12 mouse cellular contexts compared by ENCODE assay signal in the genomic region with DNA sequence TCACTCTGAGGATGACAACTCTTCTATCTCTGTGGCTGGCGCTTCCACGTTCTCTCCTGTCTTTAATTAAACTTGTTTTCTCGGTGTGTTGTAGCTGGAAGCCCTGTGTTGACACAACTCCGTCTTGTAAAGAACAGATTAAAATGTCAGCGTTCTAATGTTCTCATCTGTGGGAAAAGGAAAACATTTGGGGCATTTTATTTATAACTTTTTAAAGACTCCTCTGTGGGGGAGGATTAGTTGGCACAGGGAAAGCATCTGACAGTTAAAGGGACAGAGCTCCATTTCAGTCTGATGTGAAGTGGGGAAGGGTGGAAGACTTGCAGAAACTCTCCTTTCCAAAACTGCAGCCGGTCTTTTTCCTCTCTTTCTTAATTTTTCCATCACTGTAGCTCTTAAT.
DNase-seq lines count a peak whose midpoint lies in the region; ATAC-seq and TF ChIP-seq lines count a peak whose summit lies in the region.
"Had no signal": no experiment of that assay in that cellular context is flagged by ENCODE, and none has a peak within 500 bp of the region (broad histone marks: within the 10 kb centered on the region; RNA-seq: fewer than 3 reads in every experiment).

No protein-coding gene starts in this region.

- ATAC-seq in lung, embryonic 15.5 days (ENCODE audit: borderline replicate concordance, extremely low read depth, low FRiP score, low TSS enrichment): no peak
- ATAC-seq in heart, embryonic 12.5 days (ENCODE audit: insufficient number of reproducible peaks, low FRiP score): no peak
- ATAC-seq: CD4-positive, CD25-positive, alpha-beta regulatory T cell, adult 4 months; intestine, embryonic 15.5 days had no signal

- no peak overlapping the region for H3K9ac ChIP-seq in heart, adult 2 months (ENCODE audit: low read depth, low read length)
- no peak overlapping the region for H3K9ac ChIP-seq in lung, embryonic 15.5 days
- H3K9ac ChIP-seq in heart, embryonic 12.5 days: no peak overlapping the region
- H3K9ac ChIP-seq: embryonic facial prominence, embryonic 12.5 days; intestine, embryonic 15.5 days had no signal

- H3K4me3 ChIP-seq in heart, adult 2 months: 0 out of 2 replicates have a peak overlapping the region, but pooled peaks have one; percentile 5
- no peak overlapping the region; the same call in 1 of the 2 replicates for H3K4me3 ChIP-seq in lung, embryonic 15.5 days
- H3K4me3 ChIP-seq in heart, embryonic 12.5 days: peak overlapping the region; percentile 30
- H3K4me3 ChIP-seq in myocyte: no peak overlapping the region
- H3K4me3 ChIP-seq: embryonic facial prominence, embryonic 12.5 days; intestine, embryonic 15.5 days had no signal

- H3K4me2 ChIP-seq in lung, embryonic 15.5 days: peak overlapping the region; percentile 29; the same call in 1 of the 2 replicates
- H3K4me2 ChIP-seq in heart, embryonic 12.5 days: peak overlapping the region; percentile 58
- H3K4me2 ChIP-seq in myocyte (ENCODE audit: low read depth): peak overlapping the region; percentile 53
- H3K4me2 ChIP-seq: embryonic facial prominence, embryonic 12.5 days; intestine, embryonic 15.5 days had no signal

- no peaks in the 10 kb centered on the region for H3K36me3 ChIP-seq in heart, adult 2 months (ENCODE audit: control insufficient read depth, insufficient read depth, low read length)
- H3K36me3 ChIP-seq in lung, embryonic 15.5 days: no peaks in the 10 kb centered on the region
- no peaks in the 10 kb centered on the region for H3K36me3 ChIP-seq in heart, embryonic 12.5 days
- H3K36me3 ChIP-seq in myocyte (ENCODE audit: control insufficient read depth, insufficient read depth): no peaks in the 10 kb centered on the region
- H3K36me3 ChIP-seq: embryonic facial prominence, embryonic 12.5 days; intestine, embryonic 15.5 days had no signal

- TF ChIP-seq CTCF in heart, adult 2 months (IDR thresholded peaks at IDR 0.05): no peak

- TF ChIP-seq EP300 in heart, adult 2 months (IDR thresholded peaks at IDR 0.05; ENCODE audit: insufficient read depth, low read depth, low read length): no peak

- WGBS in heart, adult 2 months: 5% methylated on average over 6 of the region's 6 CpGs
- 26% methylated on average over 6 of the region's 6 CpGs for WGBS in lung, embryonic 15.5 days
- WGBS in heart, embryonic 12.5 days: 10% methylated on average over 6 of the region's 6 CpGs

- TF ChIP-seq POLR2A in heart, adult 2 months (IDR thresholded peaks at IDR 0.05; ENCODE audit: insufficient read depth, low read depth, low read length): no peak
- no peak for TF ChIP-seq POLR2A in myocyte (IDR thresholded peaks at IDR 0.05; ENCODE audit: insufficient read length, low read depth)

- H3ac ChIP-seq in myocyte (ENCODE audit: control insufficient read depth, insufficient read length): no peak overlapping the region

- H3K4me1 ChIP-seq in heart, adult 2 months (ENCODE audit: control insufficient read depth, insufficient read depth, low read length): peaks cover 4% of the 10 kb centered on the region; the same call in 1 of the 2 replicates
- H3K4me1 ChIP-seq in lung, embryonic 15.5 days: peaks cover 25% of the 10 kb centered on the region
- peaks cover 29% of the 10 kb centered on the region for H3K4me1 ChIP-seq in heart, embryonic 12.5 days (replicated peaks)
- H3K4me1 ChIP-seq: intestine, embryonic 15.5 days had no signal

- intact Hi-C loops in heart, adult 2 months (cut with DNase I): no loop called here
- intact Hi-C loops in heart, postnatal 25 days (cut with DNase I): no loop called here
- intact Hi-C loops in gastrocnemius, postnatal 14 days (cut with DNase I; ENCODE audit: low total_unique reads): no loop called here

- no peaks in the 10 kb centered on the region for H3K9me3 ChIP-seq in lung, embryonic 15.5 days
- no peaks in the 10 kb centered on the region for H3K9me3 ChIP-seq in heart, embryonic 12.5 days (replicated peaks)
- H3K9me3 ChIP-seq: embryonic facial prominence, embryonic 12.5 days; intestine, embryonic 15.5 days had no signal

- DNase-seq in heart, adult 2 months: no peak
- DNase-seq in heart, postnatal 25 days (ENCODE audit: low spot score): no peak
- DNase-seq in lung, postnatal 4 days: no peak
- no peak for DNase-seq in urinary bladder, postnatal 36 days (ENCODE audit: low spot score in 2 of 2)
- no peak for DNase-seq in gastrocnemius, postnatal 14 days
- DNase-seq: thymus, adult 2 months had no signal

- H3K79me2 ChIP-seq in heart, adult 2 months (replicated peaks; ENCODE audit: control insufficient read depth, insufficient read depth, low read length): no peaks in the 10 kb centered on the region
- H3K79me2 ChIP-seq in myocyte (ENCODE audit: control insufficient read depth, insufficient read depth): no peaks in the 10 kb centered on the region

- H3K27ac ChIP-seq in heart, adult 2 months: peak overlapping the region; percentile 40
- peak overlapping the region; percentile 16; the same call in 1 of the 2 replicates for H3K27ac ChIP-seq in lung, embryonic 15.5 days
- H3K27ac ChIP-seq in heart, embryonic 12.5 days (ENCODE audit: poor library complexity, severe bottlenecking): 0 out of 2 replicates have a peak overlapping the region, but pooled peaks have one; percentile 47
- H3K27ac ChIP-seq: embryonic facial prominence, embryonic 12.5 days; intestine, embryonic 15.5 days had no signal

- H3K27me3 ChIP-seq in heart, adult 2 months (ENCODE audit: control insufficient read depth, insufficient read depth, low read length): no peaks in the 10 kb centered on the region
- no peaks in the 10 kb centered on the region for H3K27me3 ChIP-seq in lung, embryonic 15.5 days
- H3K27me3 ChIP-seq in heart, embryonic 12.5 days (replicated peaks): no peaks in the 10 kb centered on the region
- H3K27me3 ChIP-seq in myocyte (ENCODE audit: control insufficient read depth, insufficient read depth, insufficient read length): no peaks in the 10 kb centered on the region
- H3K27me3 ChIP-seq: embryonic facial prominence, embryonic 12.5 days; intestine, embryonic 15.5 days had no signal

TF ChIP-seq in myocyte, 11 proteins besides CTCF, POLR2A, EP300 and RAD21:
- TF ChIP-seq MAX (IDR thresholded peaks at IDR 0.05; ENCODE audit: low read depth) (no peak), MYOG (IDR thresholded peaks at IDR 0.05; ENCODE audit: control insufficient read depth in 1 of 3, insufficient read depth in 1 of 3, insufficient read length in 2 of 3, low read depth in 2 of 3) (no peak), MYOD1 (IDR thresholded peaks at IDR 0.05; ENCODE audit: control insufficient read depth in 1 of 3, insufficient read length in 2 of 3, low read depth in 2 of 3) (no peak), TCF12 (IDR thresholded peaks at IDR 0.05; ENCODE audit: insufficient read depth, poor library complexity, severe bottlenecking) (no peak), USF1 (IDR thresholded peaks at IDR 0.05; ENCODE audit: low read depth) (no peak), POLR2AphosphoS2 (IDR thresholded peaks at IDR 0.05; ENCODE audit: insufficient read length, low read depth) (no peak), REST (IDR thresholded peaks at IDR 0.05; ENCODE audit: insufficient read depth, insufficient read length) (no peak), SRF (IDR thresholded peaks at IDR 0.05; ENCODE audit: control insufficient read depth, insufficient read length, low read depth) (no peak), E2F4 (IDR thresholded peaks at IDR 0.05; ENCODE audit: insufficient read depth) (no peak), TCF3 (IDR thresholded peaks at IDR 0.05; ENCODE audit: insufficient read length, low read depth) (no peak)

Comparison
In these comparisons a context has a peak if more than half of its experiments do, and no peak if none do; other contexts are left out.
1. H3K4me3 ChIP-seq: peak in heart, adult 2 months (single experiment) and heart, embryonic 12.5 days (single experiment); none in lung, embryonic 15.5 days (single experiment) and myocyte (single experiment).
2. Peak in every context shown above with its lines, with median percentiles within 50 percentile points of each other: H3K27ac ChIP-seq and H3K4me2 ChIP-seq.